Mouse (Mus musculus) embryonic facial prominence, embryonic 15.5 days (tissue): ENCODE measurements around the gene Teddm1a. TPM values are rescaled to one million over a fixed set of nuclear protein-coding genes. Genes with fewer than 3 reads are reported as not detected.

ENCODE experiments used
- ATAC-seq: fragments of 200-750 bp; cut with Nextera tagmentation; 2 replicates; pipeline ENCODE4 v1.8.0; 2017; ENCODE audit warnings: low read depth, moderate TSS enrichment; ENCODE audit not compliant: insufficient number of reproducible peaks, low FRiP score, low TSS enrichment
- H3K27ac ChIP-seq: fragments of 300-500 bp; sonication (generic); replicated peaks from 2 replicates; pipeline ENCODE4 v1.5.1; 2015; ENCODE audit warnings: mild to moderate bottlenecking, inconsistent platforms
- H3K27me3 ChIP-seq: fragments of 300-500 bp; sonication (generic); 2 replicates; pipeline ENCODE4 v1.6.1; 2015; ENCODE audit warnings: inconsistent platforms
- H3K36me3 ChIP-seq: fragments of 300-500 bp; sonication (generic); 2 replicates; pipeline ENCODE4 v1.6.1; 2015; ENCODE audit warnings: mild to moderate bottlenecking, inconsistent platforms
- H3K4me1 ChIP-seq: fragments of 300-500 bp; sonication (generic); 2 replicates; pipeline ENCODE4 v1.6.1; 2015; ENCODE audit warnings: inconsistent platforms
- H3K4me2 ChIP-seq: fragments of 300-500 bp; sonication (generic); replicated peaks from 2 replicates; pipeline ENCODE4 v1.6.1; 2015; ENCODE audit warnings: mild to moderate bottlenecking, inconsistent platforms
- H3K4me3 ChIP-seq: fragments of 300-500 bp; sonication (generic); replicated peaks from 2 replicates; pipeline ENCODE4 v1.5.1; 2015; ENCODE audit warnings: mild to moderate bottlenecking, inconsistent platforms
- H3K9ac ChIP-seq: fragments of 300-500 bp; sonication (generic); 2 replicates; pipeline ENCODE4 v1.6.1; 2015; ENCODE audit warnings: inconsistent platforms
- H3K9me3 ChIP-seq: fragments of 300-500 bp; sonication (generic); replicated peaks from 2 replicates; pipeline ENCODE4 v1.6.1; 2016; ENCODE audit warnings: inconsistent platforms
- WGBS: fragments of 180-500 bp; shearing (Covaris S2); methylation state at CpG from one replicate; pipeline ENCODE4 v1.1.7; 2015; 5-methylcytosine and 5-hydroxymethylcytosine counted together
- microRNA-seq: library from miRNA; unstranded; fragments of <30 nt; microRNA quantifications from one replicate; pipeline ENCODE4, GENCODE M21; 2016; ENCODE audit warnings: borderline number of aligned reads
- polyA plus RNA-seq: library from polyadenylated mRNA; unstranded; fragments of >200 nt; fragmentation: Nextera tagmentation; extraction: Ambion mirVana; gene quantifications from 2 replicates; pipeline ENCODE4 v1.2.1, GENCODE M21; 2015

The Teddm1a gene
- polyA plus RNA-seq, 1 experiment from 2014 or later, result not detected

GRCm38 (mm10) chr1:153930431-153930830 lies 38.9 kb downstream of the Teddm1a start:
- Histone ChIP-seq H3K4me3 (no peak overlapping the region), H3K36me3 (no peaks in the 10 kb centered on the region), H3K9ac (no peak overlapping the region), H3K27ac (no peak overlapping the region), H3K9me3 (no peaks in the 10 kb centered on the region), H3K4me1 (no peaks in the 10 kb centered on the region), H3K27me3 (no peaks in the 10 kb centered on the region), H3K4me2 (no peak overlapping the region)
- 78% methylated on average over 2 of the region's 2 CpGs for WGBS
- ATAC-seq, result no peak

GRCm38 (mm10) chr1:153933772-153934171 lies 42.2 kb downstream of the Teddm1a start:
- no peak for ATAC-seq
- no peaks in the 10 kb centered on the region for H3K27me3 ChIP-seq
- 65% methylated on average over 1 of the region's 1 CpGs for WGBS

GRCm38 (mm10) chr1:153935844-153936380 lies 44.4 kb downstream of the Teddm1a start:
- no peak overlapping the region for H3K9ac ChIP-seq
- H3K4me1 ChIP-seq, result no peaks in the 10 kb centered on the region
- ATAC-seq, result no peak
- H3K4me2 ChIP-seq, result no peak overlapping the region
- 69% methylated on average over 12 of the region's 12 CpGs for WGBS
- H3K27me3 ChIP-seq, result no peaks in the 10 kb centered on the region
- no peak overlapping the region for H3K4me3 ChIP-seq
- H3K9me3 ChIP-seq, result no peaks in the 10 kb centered on the region
- H3K27ac ChIP-seq, result no peak overlapping the region
- no peaks in the 10 kb centered on the region for H3K36me3 ChIP-seq

More at GRCm38 (mm10) chr1:153933772-153934171, 42.2 kb downstream of the Teddm1a start:
- Histone ChIP-seq H3K36me3 (no peaks in the 10 kb centered on the region), H3K4me1 (no peaks in the 10 kb centered on the region), H3K4me3 (no peak overlapping the region), H3K9me3 (no peaks in the 10 kb centered on the region), H3K9ac (no peak overlapping the region), H3K27ac (no peak overlapping the region), H3K4me2 (no peak overlapping the region)

- ATAC-seq, result no peak
- Histone ChIP-seq H3K9me3 (no peaks in the 10 kb centered on the region), H3K36me3 (no peaks in the 10 kb centered on the region), H3K9ac (no peak overlapping the region), H3K27me3 (no peaks in the 10 kb centered on the region), H3K4me3 (no peak overlapping the region), H3K27ac (no peak overlapping the region), H3K4me2 (no peak overlapping the region), H3K4me1 (no peaks in the 10 kb centered on the region)
- WGBS, result 92% methylated on average over 2 of the region's 2 CpGs
These were observed 45.5 kb downstream of the Teddm1a start for GRCm38 (mm10) chr1:153937025-153937424.

- no peak overlapping the region for H3K4me2 ChIP-seq
- H3K4me1 ChIP-seq, result no peaks in the 10 kb centered on the region
- H3K27ac ChIP-seq, result no peak overlapping the region
- no peaks in the 10 kb centered on the region for H3K27me3 ChIP-seq
- no peaks in the 10 kb centered on the region for H3K9me3 ChIP-seq
- 84% methylated on average over 2 of the region's 2 CpGs for WGBS
- no peak for ATAC-seq
- no peaks in the 10 kb centered on the region for H3K36me3 ChIP-seq
- H3K9ac ChIP-seq, result no peak overlapping the region
- H3K4me3 ChIP-seq, result no peak overlapping the region
These were observed 49.4 kb downstream of the Teddm1a start for GRCm38 (mm10) chr1:153940986-153941385.

Small RNAs within 50 kb of the gene (microRNA-seq; reads per million reads assigned to microRNA genes)
- gene Mir8114, result 11.7 reads per million, percentile 30 among the genes with 10 or more reads in this experiment

Other genes starting within 250 kb of the Teddm1a start
- gene Rgs8, start 238.7 kb upstream of the Teddm1a start, polyA plus RNA-seq, result 0.77 and 1.0 TPM in 2 replicates
- gene Rgs16, start 151.4 kb upstream of the Teddm1a start, polyA plus RNA-seq, result 18.5 and 20.6 TPM in 2 replicates
- gene Rnasel, start 142.3 kb upstream of the Teddm1a start, polyA plus RNA-seq, result 14.3 and 14.8 TPM in 2 replicates
- 0.14 and 0.37 TPM in 2 replicates for gene Rgsl1, start 47.6 kb upstream of the Teddm1a start, polyA plus RNA-seq
- gene Teddm1b, start 17.4 kb upstream of the Teddm1a start, polyA plus RNA-seq, result 0.46 and 0.49 TPM in 2 replicates
- 115 and 119 TPM in 2 replicates for gene Glul, start 8.2 kb downstream of the Teddm1a start, polyA plus RNA-seq
- 0.92 and 1.1 TPM in 2 replicates for gene Teddm2, start 8.5 kb downstream of the Teddm1a start, polyA plus RNA-seq